Mouse (Mus musculus): ENCODE measurements around the gene Lrtm1.

DNA sequence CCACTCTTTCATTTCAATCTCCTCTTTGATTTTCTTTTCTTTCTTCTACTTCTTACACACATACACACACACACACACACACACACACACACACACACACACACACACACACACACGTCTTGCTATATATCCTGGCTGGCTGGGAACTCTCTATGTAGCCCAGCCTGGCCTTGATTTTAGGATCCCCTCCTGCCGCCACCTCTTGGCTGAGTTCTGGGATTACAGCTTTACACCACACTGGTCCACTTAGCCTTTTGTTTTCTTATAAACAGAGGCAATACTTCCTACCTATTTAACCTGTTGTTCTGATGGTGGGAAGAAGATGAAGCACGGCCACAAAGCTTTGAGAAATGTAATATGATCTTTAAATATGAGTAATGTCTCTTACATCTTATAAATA lies 37.5 kb upstream of the Lrtm1 start:
- TF ChIP-seq CTCF (IDR thresholded peaks at IDR 0.05; ENCODE audit: low read depth, low read length) (no peak), POLR2A (IDR thresholded peaks at IDR 0.05; ENCODE audit: borderline replicate concordance, low read depth, low read length) (no peak)

Data from bone marrow macrophage, adult 2 months (primary cell).